Mouse (Mus musculus) thymus, postnatal 0 days (tissue): Measurements from ENCODE around the gene Ssh2. TPM values are rescaled to one million over a fixed set of nuclear protein-coding genes. Genes with fewer than 3 reads are reported as not detected.
"Not testable (repeated sequence)": the region's sequence is repeated elsewhere in the genome, so short reads cannot be mapped to it uniquely, and the experiment has no call there.

Experiments
- DNase-seq: peaks from one replicate; pipeline ENCODE4 v3.0.0-alpha.2; 2015; ENCODE audit warnings: low spot score
- polyA plus RNA-seq: library from polyadenylated mRNA; unstranded; fragments of >200 nt; fragmentation: Nextera tagmentation; extraction: Ambion mirVana; gene quantifications from 2 replicates; pipeline ENCODE4 v1.2.1, GENCODE M21; 2015

Gene Ssh2
- polyA plus RNA-seq, 1 experiment from 2014 or later: 14.7 TPM

DNA sequence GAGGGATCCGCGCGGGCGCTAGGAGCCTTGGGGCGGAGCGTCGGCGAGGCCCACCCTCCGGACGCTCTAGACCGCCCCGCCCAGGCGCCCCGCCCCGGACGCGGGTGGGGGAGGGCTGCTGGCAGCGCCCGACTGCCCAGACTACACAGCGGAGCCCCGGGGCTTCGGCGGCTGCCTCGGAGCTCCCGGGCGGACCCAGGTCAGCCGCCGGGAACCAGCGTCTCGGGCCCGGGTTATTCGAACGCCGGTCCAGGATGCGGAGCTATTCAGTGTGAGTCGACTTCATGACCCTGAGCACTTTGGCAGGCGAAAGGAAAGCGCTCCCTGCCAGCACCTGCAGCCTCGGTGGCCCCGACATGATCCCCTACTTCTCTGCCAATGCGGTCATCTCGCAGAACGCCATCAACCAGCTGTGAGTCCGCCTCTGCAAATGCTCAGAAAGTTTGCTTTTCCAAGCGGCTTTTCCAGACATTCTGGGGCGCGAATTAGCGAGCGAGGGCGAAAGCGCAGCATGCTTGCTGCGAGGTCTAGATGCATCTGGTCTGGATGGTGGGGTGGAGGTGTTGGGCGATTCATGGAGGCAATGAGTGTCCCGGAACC is 132.2 kb downstream of the Ssh2 start:
- peak; percentile 92 for DNase-seq

GRCm38 (mm10) chr11:77348985-77349384 is 132.9 kb downstream of the Ssh2 start:
- peak; percentile 85 for DNase-seq

DNA sequence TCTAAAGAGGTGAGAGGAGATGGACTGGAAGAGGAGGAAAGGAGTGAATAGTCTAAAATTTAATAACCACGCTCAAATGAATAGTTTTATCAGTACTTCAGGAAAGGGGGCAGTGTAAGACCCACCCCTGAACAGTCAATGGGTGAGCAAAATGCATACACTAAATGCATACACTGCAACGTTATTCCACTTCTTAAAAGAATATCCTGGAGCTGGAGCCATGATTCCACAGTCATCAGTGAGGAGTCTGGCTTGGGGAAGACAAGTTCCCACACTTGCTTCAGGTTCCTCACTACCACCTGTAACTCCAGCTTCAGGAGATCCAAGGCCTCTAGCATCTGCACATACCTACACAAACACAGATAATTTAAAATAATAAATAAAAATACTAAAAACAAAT is 133.6 kb downstream of the Ssh2 start:
- DNase-seq: no peak

DNA sequence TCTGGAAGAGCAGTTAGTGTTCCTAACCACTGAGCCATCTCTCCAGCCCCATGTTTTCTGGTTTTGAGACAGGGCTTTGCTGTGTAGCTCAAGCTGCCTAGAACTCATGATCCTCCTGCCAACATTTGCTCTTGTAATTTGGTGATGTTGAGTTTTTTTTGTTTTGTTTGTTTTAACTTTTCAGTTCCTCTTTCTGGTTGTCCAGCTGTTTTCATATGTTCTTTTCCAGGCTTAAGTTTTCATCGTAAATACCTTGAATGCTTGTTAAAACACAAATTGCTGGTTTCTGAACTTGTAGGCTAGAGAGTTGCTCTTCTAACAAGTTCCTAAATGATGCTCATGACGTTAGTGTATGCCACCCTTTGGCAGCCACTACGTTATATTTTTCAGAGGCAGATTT is 139.0 kb downstream of the Ssh2 start:
- no peak for DNase-seq

GRCm38 (mm10) chr11:77357839-77358238 is 141.8 kb downstream of the Ssh2 start:
- DNase-seq: no peak

- no peak for DNase-seq
Measured at GRCm38 (mm10) chr11:77363476-77363875, 147.4 kb downstream of the Ssh2 start.

DNA sequence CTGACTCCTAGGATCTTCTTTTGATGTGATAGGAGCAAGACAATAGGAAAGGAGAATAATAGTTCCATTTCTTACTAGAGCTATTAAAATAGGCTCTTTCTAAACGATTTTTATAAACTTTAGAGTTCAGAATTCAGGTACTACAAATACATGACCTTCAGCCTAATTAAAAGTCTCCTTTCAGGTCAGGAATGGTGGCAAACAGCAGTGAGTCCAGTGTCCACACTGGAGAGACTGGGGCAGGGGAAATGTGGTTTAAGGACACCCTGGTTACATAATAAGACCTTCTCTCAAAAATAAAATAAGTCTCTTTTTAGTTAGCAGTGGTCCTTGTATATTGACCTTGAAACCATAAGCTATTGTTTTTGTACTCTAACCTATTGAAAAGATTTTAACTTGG is 148.3 kb downstream of the Ssh2 start:
- DNase-seq: no peak

- DNase-seq: no peak
Measured at GRCm38 (mm10) chr11:77365706-77366386, 149.8 kb downstream of the Ssh2 start.

- DNase-seq: no peak
Measured at GRCm38 (mm10) chr11:77367541-77368270, 151.6 kb downstream of the Ssh2 start.

DNA sequence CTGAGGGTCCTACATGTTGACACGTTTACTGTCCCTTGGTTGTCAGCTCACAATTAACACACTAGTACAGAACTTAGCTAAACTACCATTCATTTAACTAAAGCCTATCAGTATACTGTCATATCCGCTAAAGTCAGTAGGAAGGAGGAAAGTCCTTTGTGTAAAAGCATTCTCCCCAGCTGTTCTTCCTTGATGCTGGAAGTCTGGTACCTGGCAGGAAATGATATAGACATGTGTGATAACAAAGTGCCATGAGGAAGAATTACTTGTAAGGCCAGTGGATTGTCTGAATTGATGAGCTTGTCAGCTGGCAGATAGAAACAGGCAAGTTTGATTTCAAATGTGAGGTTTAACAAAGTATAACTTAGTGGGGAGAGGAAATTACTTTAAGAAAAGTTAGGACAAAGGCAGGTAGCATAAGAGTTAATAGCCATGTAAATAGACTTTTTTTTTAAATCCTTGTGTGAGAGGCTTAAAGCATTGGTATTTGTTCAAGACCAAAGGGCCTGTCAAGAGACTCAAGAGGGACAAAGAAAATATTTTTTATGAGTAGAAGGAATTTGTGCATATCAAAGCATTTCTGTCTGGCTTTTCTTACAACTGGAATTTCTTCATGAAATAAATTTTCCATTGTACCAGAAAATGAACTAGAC is 153.2 kb downstream of the Ssh2 start:
- DNase-seq: no peak

GRCm38 (mm10) chr11:77369841-77370191 is 153.7 kb downstream of the Ssh2 start:
- DNase-seq: no peak

DNA sequence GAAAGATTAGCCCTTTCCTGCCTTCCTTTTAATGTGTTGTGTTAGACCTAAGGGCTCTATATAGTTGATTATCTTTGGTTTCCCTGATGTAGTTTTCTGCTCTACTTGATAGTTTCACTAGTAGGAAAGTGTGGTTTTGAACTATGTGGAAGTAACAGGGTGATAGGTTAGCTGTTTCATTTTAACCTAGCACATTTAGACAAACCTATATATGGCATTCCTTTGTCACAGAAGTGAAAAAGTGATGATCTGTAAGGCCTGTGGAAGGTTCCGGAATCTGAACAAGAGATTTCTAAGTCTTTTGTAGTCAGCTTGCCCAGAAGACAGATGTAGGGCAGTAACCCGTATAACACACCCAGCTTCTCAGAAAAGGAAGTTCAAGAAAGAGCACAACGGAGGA is 155.0 kb downstream of the Ssh2 start:
- DNase-seq: peak; percentile 66

DNA sequence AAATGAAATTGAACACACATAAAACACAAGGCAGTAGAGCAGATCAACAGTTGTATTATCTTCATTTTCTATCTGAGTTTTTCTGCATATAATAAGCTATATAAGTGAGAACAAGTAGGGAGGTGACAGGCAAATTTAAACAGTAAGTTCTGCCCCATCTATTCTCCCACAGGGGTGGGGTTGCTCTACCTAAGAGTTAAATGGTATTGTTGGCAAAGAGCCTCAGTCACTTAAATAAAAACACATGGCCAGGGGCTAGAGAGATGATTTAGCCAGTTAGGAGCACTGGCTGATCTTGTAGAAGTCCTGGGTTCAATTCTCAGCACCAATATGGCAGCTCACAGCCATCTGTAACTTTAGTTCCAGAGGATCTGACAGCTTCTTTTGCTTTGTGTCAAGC is 155.6 kb downstream of the Ssh2 start:
- DNase-seq: no peak

GRCm38 (mm10) chr11:77372196-77372904 is 156.3 kb downstream of the Ssh2 start:
- peak; percentile 57 for DNase-seq

DNA sequence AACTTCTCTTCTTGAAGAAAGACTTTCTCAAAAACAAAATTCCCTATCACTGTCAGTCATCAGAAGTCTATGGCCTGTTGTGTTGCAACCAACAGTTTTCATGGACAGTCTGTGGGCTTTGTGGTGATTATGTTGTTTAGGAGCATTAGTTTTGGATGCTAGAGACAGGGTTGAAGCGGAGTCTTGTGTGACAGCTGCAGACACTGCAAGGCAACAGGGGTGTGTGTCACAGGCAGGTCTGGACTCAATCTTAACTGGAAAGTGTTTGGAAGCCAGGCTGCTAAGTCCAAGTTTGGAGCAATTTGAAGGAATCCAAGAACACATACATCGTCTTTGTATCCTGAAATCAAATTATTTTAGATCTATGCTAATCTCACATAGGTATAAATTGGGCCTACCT is 162.5 kb downstream of the Ssh2 start:
- DNase-seq: no peak

GRCm38 (mm10) chr11:77381174-77381573 is 165.1 kb downstream of the Ssh2 start:
- DNase-seq: no peak

- no peak for DNase-seq
Measured at GRCm38 (mm10) chr11:77384151-77384550, 168.1 kb downstream of the Ssh2 start.

DNA sequence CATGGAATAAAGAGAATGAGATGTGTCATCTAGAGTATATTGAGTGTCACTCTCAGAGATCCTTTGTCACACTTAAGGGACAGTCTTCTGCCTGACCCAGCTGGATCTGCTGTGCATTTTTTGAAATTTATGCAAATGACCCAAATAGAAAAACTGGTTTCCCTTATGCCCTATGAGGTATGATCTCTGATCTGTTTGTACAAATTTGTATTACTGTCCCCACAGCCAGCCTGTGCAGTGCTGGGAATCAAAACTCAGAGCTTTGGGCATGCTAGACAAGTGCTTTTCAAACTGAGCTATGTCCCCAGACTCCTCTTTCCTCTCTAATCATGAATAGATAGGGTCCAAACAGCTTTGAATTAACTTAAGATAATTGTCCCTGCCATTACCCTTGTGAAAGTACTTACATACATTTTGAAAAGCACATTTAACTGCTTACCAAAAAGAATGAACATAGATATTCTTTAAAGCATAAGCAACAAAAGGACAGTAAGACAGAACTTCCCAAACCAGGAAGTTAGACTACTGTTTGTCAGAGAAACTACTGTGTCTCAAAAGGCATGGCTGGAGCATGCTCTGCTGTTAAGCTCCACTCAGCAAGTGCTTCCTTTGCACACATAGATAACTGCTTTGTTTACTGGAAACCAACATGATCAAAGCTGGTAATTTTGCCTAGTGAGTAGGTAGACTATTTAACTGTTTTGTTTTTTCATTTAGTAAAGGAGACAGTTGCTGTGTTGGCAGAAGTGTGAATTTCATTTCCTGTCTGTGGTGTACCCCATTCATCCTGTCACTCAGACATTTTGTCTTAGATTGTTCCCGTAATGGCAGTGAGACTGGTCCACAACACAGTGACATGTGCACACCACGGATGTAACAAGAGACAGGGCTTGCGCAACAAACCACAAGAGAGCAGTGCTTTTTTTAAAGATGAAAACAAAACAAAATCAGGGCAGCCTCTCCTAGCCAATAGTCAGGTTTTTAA is 169.9 kb downstream of the Ssh2 start:
- peak; percentile 86 for DNase-seq

- not testable (repeated sequence) for DNase-seq
Measured at GRCm38 (mm10) chr11:77388197-77388596, 172.1 kb downstream of the Ssh2 start.

- no peak for DNase-seq
Measured at GRCm38 (mm10) chr11:77395539-77395938, 179.5 kb downstream of the Ssh2 start.
